Mouse (Mus musculus): Measurements from ENCODE around the gene Cacng6.

Gene Cacng6

GRCm38 (mm10) chr7:3420466-3420865 lies 3.5 kb upstream of the Cacng6 start:
- DNase-seq (ENCODE audit: low spot score) = peak; percentile 30

- DNase-seq (ENCODE audit: low spot score) = no peak
Measured at GRCm38 (mm10) chr7:3421297-3421696, 2.7 kb upstream of the Cacng6 start.

GRCm38 (mm10) chr7:3422051-3422450 lies 1.9 kb upstream of the Cacng6 start:
- no peak for DNase-seq (ENCODE audit: low spot score)

- DNase-seq (ENCODE audit: low spot score) = no peak
Measured at GRCm38 (mm10) chr7:3423430-3423829, 565 bp upstream of the Cacng6 start.

GRCm38 (mm10) chr7:3425141-3425540 lies 1.1 kb downstream of the Cacng6 start:
- DNase-seq (ENCODE audit: low spot score) = no peak

- DNase-seq (ENCODE audit: low spot score) = no peak
Measured at GRCm38 (mm10) chr7:3430161-3430560, 6.2 kb downstream of the Cacng6 start.

GRCm38 (mm10) chr7:3432066-3432465 lies 8.1 kb downstream of the Cacng6 start:
- no peak for DNase-seq (ENCODE audit: low spot score)

GRCm38 (mm10) chr7:3437941-3438340 lies 13.9 kb downstream of the Cacng6 start:
- DNase-seq (ENCODE audit: low spot score) = no peak

- DNase-seq (ENCODE audit: low spot score) = no peak
Measured at GRCm38 (mm10) chr7:3439984-3440383, 16.0 kb downstream of the Cacng6 start.

- no peak for DNase-seq (ENCODE audit: low spot score)
Measured at GRCm38 (mm10) chr7:3440526-3440925, 16.5 kb downstream of the Cacng6 start.

- DNase-seq (ENCODE audit: low spot score) = peak; percentile 8
Measured at GRCm38 (mm10) chr7:3442476-3443062, 18.6 kb downstream of the Cacng6 start.

GRCm38 (mm10) chr7:3444678-3445077 lies 20.7 kb downstream of the Cacng6 start:
- no peak for DNase-seq (ENCODE audit: low spot score)

- no peak for DNase-seq (ENCODE audit: low spot score)
Measured at GRCm38 (mm10) chr7:3446584-3446983, 22.6 kb downstream of the Cacng6 start.

GRCm38 (mm10) chr7:3447026-3447425 lies 23.0 kb downstream of the Cacng6 start:
- DNase-seq (ENCODE audit: low spot score) = no peak

GRCm38 (mm10) chr7:3448737-3449454 lies 24.9 kb downstream of the Cacng6 start:
- DNase-seq (ENCODE audit: low spot score) = peak; percentile 49

GRCm38 (mm10) chr7:3450671-3451070 lies 26.7 kb downstream of the Cacng6 start:
- DNase-seq (ENCODE audit: low spot score) = no peak

- DNase-seq (ENCODE audit: low spot score) = peak; percentile 16
Measured at GRCm38 (mm10) chr7:3451161-3451560, 27.2 kb downstream of the Cacng6 start.

GRCm38 (mm10) chr7:3452821-3453485 lies 29.0 kb downstream of the Cacng6 start:
- no peak for DNase-seq (ENCODE audit: low spot score)

GRCm38 (mm10) chr7:3453486-3454183 lies 29.6 kb downstream of the Cacng6 start:
- no peak for DNase-seq (ENCODE audit: low spot score)

- no peak for DNase-seq (ENCODE audit: low spot score)
Measured at GRCm38 (mm10) chr7:3457111-3457840, 33.3 kb downstream of the Cacng6 start.

GRCm38 (mm10) chr7:3457841-3458217 lies 33.8 kb downstream of the Cacng6 start:
- no peak for DNase-seq (ENCODE audit: low spot score)

- DNase-seq (ENCODE audit: low spot score) = no peak
Measured at GRCm38 (mm10) chr7:3460261-3460660, 36.3 kb downstream of the Cacng6 start.

All from T-cell, adult 2 months (primary cell).